Mouse (Mus musculus): ENCODE measurements around the gene H13.
A peak's percentile ranks its signal among the peaks of the same experiment; 100 is the strongest.

H13 gene

DNA sequence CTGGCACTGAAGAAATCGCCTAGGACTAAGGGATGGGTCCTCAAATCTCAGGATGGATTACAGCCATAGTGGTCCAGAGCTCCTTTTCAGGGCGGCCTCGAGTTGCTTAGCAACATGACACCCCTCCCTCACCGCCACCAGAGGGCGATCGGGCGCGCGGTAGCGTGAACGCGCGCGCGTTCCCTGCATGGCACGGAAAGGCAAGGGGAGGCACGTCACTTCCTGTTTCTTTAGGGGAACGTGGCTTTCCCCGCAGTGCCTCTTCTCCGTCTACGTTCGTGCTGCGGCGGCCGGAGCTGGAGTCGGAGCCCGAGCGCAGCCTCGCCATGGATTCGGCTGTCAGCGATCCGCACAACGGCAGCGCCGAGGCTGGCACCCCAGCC is at the start of gene H13:
TSS of gene H13 (plus strand) at position 206 of the 383 bp plus-strand sequence.
- DNase-seq = peak; percentile 93 to 94

DNA sequence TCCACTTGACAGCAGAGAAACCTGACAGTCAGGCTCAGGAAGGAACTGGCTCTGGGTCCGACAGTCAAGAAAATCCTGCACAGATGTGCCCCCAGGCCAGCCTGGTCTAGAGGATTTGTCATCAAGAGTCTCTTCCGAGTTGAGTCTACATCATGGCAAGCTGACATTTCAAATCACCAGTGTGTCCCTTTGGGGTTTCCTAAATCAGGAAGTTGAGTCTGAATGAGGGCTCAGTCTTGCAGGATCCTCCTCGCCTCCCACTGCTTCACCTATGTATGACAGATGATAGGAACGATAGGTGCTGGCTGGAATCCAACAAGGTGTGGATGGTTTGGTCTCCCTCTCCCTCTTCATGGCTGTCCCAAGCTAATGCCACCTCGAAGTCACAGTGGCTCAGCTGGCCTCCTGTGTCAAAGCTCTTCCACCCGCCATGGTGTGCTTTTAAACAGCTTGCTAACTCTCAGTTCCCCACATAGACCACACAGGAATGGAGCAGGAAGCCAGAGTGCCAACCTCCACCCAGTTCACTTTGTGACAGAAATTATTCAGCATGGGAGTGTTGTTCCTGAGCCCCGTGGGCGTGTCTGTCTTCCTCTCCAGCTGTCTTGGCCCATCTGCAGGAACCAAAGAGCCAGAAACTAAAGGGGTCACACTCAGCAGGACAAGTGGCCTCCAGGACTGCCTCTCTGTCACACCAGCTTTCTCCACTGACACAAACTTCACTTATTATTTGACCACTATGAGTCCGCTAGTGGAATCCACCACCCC is 48.7 kb upstream of the H13 start:
- peak; percentile 41 to 55 for DNase-seq

DNA sequence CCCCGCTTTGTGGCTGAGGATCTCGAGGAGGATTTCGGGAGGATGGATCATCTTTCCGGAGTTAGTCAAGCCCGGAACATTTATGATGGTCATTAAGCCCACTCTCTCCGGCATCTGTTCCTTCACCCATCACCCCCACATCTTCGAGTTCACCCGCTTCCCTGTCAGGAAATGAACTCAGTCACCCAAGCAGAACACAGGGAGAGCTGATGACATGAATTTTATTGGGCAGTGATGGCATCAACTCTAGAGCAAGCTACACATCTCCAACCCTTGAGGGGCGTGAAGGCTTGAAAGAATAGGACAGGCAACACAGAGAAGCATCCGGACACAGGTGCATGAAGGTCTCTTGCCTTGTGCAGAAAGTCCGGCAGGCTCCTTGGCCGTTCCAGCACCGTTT is 47.1 kb upstream of the H13 start:
- no peak for DNase-seq

DNA sequence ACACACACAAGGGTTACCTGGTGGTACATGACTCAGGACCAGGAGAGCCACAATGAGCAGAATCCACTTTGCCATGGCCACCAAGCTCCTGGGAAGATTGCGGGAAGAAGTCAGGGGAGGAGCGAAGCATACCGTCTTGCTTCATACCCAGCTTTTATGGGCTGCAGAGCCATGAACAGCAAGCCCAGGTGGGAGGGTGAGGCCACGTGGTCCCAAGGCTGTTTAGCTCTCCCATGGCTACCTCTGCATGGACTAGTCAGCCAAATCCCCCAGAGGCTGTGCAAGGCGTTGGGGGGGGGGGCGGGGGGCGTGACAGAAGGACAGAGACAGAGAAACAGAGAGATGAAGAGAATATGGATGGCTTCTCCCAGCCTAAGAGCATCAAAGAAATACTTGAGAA is 46.3 kb upstream of the H13 start, which contains the start of gene Defb25:
TSS of gene Defb25 (minus strand) at position 101 of the 400 bp plus-strand sequence.
- no peak for DNase-seq

DNA sequence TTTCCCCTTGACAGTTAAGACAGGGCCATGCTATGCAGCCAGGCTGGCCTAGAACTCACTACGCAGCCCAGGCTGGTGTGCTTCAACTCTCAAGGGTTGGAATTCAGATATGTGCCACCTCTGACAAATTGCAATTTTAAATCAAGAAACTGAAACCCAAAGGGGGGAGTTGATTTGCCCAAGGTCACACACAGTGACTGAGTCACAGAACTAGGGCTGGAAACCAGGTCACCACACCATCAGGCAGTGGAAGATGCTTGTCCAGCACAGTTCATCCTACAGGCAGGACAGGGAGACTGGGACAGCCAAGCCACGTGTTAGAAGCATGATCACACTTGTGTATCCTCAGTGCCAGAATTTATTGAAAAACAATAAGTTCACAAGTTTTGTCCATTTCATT is 44.7 kb upstream of the H13 start:
- no peak for DNase-seq

DNA sequence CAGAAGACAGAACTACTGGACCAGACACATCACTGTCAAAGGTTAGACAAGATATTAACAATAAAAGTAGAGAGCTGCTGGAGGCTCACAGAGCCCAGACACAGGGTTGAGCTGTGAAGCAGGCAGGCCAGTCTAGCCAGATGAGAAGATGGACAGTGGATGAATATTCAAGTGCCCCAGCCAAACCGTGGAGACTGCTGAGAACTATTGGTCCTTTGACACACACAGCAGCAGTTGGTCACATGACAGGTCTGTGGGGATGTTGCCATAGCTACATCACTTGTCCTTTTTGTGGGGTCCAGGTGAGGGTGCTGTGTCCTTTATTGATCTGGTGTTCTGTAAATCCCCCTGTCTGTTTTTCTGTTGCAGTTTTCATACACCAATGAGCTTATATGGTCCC is 44.0 kb upstream of the H13 start:
- no peak for DNase-seq

DNA sequence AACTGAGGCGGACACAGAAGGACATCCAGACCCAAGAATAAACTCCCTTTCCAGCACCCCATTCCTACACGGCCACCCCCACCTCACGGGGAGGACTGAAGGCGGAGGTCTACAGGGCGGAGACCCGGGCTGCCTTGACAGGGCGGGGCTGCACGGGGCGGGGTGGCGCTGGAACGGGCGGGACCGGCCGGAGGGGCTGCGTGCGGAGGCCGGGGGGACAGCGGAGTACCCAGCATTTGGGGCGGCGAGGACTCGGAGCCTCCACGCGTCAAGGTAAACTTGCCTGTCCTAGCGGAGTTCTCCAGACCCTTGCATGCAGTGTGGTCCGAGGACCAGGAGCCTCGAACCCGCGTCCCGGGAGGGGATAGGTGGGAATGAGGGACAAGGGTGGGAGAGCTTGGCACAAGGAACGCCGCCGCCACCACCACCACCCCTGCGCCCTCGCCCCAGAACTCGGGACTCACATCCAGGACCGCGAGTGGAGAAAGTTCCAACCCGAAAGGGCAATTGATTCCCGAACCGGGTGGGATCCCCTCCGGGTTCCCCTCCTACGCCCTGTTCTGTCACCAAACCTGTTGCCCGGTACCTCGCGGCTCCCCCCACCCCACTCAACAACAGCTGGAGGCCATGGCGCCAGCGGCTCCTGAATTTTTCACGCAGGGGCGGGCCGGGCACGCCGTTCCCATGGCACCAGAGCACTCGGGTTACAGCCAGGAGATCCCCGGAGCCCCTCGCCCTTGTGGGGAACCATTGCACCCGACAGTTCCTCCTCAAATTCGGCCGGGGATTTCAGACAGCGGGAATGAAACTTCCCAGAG is 42.3 kb upstream of the H13 start, which contains the start of gene Rem1:
TSS of gene Rem1 (plus strand) at position 178 of the 818 bp plus-strand sequence.
- DNase-seq = peak; percentile 69 to 82

DNA sequence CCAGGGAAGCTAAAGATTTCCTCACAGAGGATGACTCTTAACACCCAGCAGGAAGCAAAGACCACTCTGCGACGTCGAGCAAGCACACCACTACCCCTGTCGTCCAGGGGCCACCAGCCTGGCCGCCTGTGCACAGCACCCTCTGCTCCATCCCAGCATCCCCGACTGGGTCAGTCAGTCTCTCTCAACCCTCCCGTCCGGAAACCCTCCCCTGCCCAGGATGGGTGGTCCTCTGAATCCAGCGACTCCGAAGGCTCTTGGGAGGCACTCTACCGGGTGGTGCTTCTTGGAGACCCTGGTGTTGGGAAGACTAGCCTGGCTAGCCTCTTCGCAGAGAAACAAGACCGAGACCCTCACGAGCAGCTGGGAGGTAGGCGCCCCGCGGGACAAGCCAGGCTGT is 41.2 kb upstream of the H13 start:
- no peak for DNase-seq

DNA sequence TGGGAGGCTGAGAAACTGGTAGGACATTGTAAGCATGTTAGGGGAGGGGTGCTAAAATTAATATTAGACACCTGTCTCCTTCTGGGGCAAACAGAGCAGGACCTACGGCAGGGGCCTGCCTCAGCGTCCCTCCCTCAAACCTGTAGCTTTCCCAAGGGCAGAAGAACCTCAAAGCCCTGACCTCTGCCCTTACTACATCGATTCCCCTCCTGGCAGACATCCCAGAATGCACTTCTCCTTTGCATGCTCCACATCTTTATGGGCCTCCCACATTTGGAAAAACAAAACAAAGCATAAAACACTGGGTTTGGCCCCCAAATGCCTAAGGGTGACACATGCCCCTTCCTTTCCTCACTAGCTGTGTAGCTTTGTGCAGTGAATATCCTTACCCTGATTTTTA is 40.0 kb upstream of the H13 start:
- no peak for DNase-seq

DNA sequence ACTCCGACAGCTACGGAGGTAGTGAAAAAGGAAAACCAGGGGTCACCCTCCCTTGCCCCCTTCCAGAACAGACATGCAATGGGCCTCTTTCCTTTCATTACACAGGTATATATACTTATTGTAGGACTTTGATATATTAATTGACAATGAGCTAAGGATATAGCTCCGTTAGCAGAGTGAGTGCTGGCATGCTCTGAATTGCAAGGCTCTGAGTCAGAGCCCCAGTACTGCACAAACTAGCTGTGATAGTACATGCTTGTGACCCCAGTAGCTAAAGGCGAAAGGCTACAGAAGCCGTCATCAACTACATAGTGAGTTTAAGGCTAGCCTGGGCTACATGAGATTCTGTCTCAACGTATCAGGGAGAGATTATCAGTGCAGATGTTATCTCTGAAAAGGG is 39.4 kb upstream of the H13 start:
- DNase-seq = no peak

DNA sequence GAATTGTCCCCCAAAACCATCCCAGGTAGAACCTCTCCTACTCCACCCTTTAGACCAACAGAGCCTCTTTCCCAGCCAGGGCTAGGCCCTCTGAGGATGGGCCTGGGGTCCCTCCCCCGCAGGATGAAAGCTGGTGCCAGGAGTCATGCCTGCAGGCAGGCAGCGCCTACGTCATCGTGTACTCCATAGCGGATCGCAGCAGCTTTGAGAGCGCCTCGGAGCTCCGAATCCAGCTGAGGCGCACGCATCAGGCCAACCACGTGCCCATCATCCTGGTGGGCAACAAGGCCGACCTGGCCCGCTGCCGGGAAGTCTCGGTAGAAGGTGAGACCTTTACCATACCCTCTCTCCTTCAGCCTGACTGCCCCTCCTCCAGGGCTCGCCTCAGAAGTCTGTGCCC is 35.9 kb upstream of the H13 start:
- DNase-seq = peak in 1 of 2 experiments; percentile 62

DNA sequence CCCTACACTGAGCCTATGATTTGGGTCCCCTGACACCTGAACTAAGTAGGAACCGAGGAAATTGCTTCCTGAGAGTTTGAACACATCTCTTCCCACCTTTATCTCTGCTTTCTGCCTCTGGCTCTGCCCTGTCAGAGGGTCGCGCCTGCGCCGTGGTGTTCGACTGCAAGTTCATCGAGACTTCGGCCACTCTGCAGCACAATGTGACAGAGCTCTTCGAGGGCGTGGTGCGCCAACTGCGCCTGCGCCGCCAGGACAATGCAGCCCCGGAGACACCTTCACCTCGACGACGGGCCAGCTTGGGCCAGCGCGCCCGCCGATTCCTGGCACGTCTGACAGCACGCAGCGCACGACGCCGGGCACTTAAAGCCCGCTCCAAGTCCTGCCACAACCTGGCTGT is 35.0 kb upstream of the H13 start:
- no peak for DNase-seq

DNA sequence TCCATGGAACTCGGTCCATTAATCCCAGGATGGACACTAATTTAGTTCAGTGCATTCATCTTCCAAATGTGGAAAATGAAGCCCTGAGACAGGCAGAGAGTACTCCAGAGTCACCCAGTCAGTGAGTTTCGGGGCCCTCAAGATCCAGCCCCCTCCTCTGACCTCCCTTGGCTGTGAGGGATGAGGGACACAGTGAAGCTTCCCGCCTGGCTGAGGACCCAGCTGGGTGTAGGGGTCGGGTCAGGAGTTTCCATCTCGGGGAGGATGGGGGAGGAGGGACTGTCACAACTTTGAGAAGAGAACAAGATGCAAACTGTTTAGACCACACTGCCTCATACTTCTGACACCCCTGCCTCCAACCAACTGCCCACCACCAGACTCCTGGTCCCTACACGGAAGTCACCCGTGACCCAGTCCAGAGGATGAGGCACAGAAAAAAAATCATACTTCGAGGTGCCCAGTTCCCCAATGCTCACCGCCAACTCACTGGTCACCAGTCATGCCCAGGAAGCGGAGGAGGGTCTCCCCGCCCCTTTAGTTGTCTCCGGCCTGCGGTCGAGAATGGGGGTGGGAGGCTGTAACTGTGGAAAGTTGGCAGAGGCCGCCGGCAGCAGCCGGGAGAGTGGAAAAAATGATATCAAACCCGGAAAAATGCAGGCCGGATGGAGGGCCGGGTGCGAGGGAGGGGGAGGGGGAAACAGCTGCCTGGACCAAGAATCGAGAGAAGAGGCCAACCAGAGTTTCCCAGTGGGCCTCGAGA is 32.8 kb upstream of the H13 start:
- DNase-seq = peak; percentile 89 to 95

DNA sequence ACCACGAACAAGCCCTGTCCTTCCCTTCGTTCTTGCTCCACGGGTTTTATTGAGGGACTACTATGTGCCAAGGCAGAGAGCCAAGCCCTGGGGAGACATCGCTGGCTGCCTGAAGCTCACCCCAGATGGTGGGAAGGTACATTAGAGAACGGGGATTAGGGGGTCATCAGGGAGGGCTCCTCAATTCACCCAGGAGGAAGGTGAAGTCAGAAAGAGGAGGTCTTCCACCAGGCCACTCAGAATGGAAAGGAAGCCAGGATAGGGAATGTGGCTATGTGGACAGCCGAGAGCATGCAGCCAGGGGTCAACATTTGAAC is 32.3 kb upstream of the H13 start:
- no peak for DNase-seq

DNA sequence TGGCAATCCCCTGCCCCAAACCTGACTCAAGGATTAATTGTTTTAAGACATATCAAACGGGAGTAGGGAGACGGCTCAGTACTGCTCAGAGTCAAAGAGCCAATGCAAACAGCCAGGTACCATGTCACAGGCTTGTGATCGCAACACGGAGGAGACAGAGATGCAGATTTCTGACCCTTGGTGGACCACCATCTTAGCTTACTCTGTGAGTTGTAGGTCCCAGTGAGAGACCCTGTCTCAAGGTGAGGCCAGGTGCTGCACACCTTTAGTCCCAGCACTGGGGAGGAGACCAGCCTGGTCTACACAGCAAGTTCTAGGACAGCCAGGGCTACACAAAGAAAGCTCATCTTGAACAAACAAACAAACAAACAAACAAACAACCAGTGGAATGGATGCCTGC is 31.9 kb upstream of the H13 start:
- no peak for DNase-seq

DNA sequence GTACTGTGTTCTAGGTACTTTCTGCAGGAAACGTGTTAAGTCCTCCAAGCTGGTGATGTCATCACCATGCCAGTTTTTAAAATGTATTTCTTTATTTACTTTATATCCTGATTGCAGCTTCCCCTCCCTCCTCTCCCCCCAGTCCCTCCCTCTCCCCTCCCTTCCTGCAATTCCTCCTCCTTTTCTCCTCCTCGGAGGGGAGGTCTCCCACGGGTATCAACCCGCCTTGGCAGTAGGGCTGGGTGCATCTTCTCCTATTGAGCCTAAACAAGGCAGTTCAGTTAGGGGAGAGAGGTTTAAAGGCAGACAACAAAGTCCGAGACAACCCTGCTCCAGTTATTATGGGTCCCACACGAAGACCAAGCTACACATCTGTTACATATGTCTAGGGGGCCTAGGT is 30.4 kb upstream of the H13 start:
- DNase-seq = peak in 1 of 2 experiments; percentile 62

DNA sequence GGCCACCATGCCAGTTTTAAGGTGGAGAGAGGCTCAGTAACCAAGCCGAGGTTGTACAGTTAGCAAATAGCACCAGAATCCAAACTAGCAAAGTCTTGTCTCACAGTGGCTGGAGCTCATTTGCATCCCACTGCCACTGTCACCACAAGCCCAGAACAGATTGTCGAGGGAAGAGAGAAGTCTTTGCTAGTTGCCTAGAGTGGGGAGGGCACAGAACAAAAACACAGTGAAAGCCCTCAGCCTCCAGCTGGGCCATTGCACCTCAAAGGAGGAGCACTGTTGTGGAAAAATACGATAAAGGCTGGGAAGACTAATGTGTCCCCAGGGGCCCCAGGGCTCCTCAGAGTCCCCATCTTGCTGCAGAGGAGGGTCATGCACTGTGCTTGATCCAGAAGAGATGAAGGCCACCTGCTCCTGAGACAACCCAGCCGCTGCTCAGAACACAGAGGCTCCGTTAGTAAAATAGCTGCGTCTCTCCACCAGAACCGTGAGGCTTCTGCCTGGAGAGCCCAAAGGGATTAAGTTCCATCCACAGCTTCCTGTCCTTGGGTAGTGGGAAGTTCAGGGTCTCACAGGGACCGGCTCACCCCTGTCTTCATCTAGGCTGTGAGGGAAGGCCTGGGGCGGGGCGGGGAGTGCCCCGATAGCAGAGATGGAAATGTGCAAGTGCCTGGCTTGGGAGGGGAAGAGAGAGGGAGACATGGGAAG is 29.7 kb upstream of the H13 start:
- peak in 1 of 2 experiments; percentile 76 for DNase-seq

DNA sequence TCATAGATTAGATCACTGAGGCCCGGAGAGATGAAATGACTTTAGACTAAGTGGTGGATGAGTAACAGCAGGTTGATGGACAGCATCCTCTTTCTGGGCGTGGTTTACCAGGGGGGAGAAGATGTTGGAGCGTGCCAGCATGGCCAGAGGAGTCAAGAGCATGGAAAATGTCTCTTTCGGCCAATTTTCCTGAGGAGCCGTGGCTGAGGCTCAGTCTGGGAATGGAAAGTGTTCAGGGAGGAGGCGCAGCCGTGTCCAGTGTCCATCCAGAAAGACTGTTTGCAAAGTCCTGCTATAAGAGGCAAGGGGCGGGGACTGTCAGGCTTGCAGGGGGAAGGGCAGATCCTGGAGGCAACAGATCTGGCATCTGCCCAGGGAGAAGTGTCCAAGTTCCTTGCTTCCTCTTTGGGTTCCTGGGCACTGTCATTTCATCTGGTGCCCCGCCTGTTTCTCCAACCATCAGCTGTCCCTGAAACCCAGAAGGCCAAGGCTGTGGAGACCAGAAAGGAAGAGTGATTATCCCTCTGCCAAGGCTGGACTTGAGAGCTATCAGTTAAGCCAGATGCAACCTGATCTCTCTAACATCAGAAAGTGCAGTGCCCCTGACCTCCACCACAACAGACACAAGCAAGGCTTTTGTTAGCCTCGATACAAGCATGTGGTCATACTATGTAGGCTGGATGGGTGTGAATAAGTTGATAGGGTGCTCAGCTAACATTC is 16.2 kb upstream of the H13 start:
- peak; percentile 90 to 95 for DNase-seq

DNA sequence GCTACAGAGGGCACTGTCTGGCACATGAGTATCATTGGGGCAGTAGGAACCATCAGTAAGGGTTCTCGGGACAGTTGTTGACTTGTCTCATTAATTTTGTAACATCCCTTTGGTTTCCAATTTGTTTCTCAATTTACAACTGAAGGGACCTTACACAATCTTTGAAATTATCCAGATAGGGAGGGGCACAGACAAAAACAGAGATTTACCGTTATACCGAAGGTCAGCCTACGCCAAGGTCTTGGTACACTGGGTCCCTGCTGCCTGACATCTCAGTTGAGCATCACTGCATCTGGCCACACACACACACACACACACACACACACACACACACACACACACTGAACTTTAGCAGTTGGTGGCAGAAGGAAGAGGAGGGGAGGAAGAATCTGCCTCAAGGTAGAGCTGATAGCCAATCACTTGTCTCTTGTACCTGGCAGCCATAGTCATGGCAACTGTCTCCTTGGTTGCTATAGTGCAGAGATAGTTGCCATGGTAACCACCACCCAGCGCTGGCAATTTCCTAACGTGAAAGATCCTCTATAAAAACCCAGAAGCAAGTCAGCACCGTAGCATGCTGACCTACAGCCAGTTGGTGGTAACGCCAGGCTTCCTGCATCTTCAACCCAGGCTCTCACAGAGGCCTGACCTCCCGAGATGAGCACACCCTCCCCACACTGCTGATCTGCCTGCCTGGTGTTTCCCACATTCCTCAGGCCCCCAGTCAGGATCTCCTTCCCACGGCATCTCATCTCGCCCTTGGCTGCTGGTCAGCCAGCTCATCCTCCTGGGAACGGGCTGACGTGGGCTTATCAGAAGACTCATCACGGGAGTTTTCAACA is 15.2 kb upstream of the H13 start:
- DNase-seq = peak in 1 of 2 experiments; percentile 62

DNA sequence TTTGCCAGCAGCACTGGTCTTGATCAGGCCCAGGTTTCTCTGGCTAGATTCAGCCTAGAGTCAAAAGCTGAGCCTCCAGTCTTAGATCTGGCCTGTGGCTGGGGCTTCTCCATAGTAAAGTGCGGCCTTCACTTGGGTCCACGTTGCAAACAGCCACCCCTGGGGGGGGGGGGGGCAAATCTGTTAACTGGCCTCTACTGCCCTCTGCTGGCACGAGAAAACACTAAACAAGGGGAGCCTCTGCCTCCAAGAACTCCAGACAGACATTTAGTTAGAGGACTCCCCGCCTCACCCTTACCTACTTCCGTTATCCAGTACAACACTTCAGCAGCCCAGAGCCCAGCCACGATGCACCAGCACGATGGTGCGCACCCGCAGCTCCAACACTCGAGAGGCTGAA is 11.9 kb upstream of the H13 start:
- peak in 1 of 2 experiments; percentile 55 for DNase-seq

DNA sequence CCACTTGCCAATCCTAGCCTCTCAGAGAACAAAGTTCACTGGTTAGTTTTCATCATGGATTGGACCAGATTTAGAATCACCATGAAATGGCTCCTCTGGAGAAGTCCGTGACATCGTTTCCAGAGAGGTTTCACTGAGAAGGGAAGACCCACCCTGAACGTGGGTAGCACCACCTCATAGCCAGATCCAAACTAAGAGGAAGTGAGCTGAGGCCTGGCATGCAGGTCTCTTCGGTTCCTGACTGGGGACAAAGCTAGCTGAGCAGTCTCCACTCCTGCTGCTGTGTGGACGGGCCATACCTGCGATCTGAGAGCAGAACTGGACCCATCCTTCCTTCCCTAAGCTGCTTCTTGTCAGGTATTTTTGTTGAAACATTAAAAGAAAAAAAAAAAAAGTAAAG is 8.1 kb upstream of the H13 start:
- DNase-seq = no peak
